Mouse (Mus musculus) liver, embryonic 16.5 days (tissue): ENCODE results near the gene Pzp. TPM values are rescaled to one million over a fixed set of nuclear protein-coding genes. Genes with fewer than 3 reads are reported as not detected.

Source experiments
- ATAC-seq: fragments of 200-750 bp; cut with Nextera tagmentation; 2 replicates; pipeline ENCODE4 v1.8.0; 2017; ENCODE audit warnings: low read depth, mild to moderate bottlenecking, moderate number of reproducible peaks, moderate library complexity
- H3K27ac ChIP-seq: fragments of 300-500 bp; sonication (generic); 2 replicates; pipeline ENCODE4 v1.5.1; 2014; ENCODE audit warnings: mild to moderate bottlenecking, low read length
- H3K27me3 ChIP-seq: fragments of 300-500 bp; sonication (generic); 2 replicates; pipeline ENCODE4 v1.6.1; 2014; ENCODE audit warnings: low read depth, low read length, mixed read lengths; ENCODE audit not compliant: control insufficient read depth, insufficient read depth
- H3K36me3 ChIP-seq: fragments of 300-500 bp; sonication (generic); 2 replicates; pipeline ENCODE4 v1.6.1; 2014; ENCODE audit warnings: mild to moderate bottlenecking; ENCODE audit not compliant: control insufficient read depth, insufficient read depth
- H3K4me1 ChIP-seq: fragments of 300-500 bp; sonication (generic); 2 replicates; pipeline ENCODE4 v1.6.1; 2014; ENCODE audit warnings: low read depth, low read length, mixed read lengths; ENCODE audit not compliant: control insufficient read depth
- H3K4me2 ChIP-seq: fragments of 300-500 bp; sonication (generic); 2 replicates; pipeline ENCODE4 v1.6.1; 2014; ENCODE audit warnings: low read depth, low read length, mixed read lengths
- H3K4me3 ChIP-seq: fragments of 300-500 bp; sonication (generic); 2 replicates; pipeline ENCODE4 v1.5.1; 2014; ENCODE audit warnings: low read depth, mild to moderate bottlenecking, low read length
- H3K9ac ChIP-seq: fragments of 300-500 bp; sonication (generic); 2 replicates; pipeline ENCODE4 v1.6.1; 2014; ENCODE audit warnings: low read depth, low read length
- H3K9me3 ChIP-seq: fragments of 300-500 bp; sonication (generic); replicated peaks from 2 replicates; pipeline ENCODE4 v1.6.1; 2016; ENCODE audit warnings: low read length; ENCODE audit not compliant: control insufficient read depth
- WGBS: fragments of 180-500 bp; shearing (Covaris S2); extraction: QIAGEN DNeasy Blood & Tissue Kit; methylation state at CpG from one replicate; pipeline ENCODE4 v1.1.7; 2014; ENCODE audit not compliant: insufficient replicate concordance; 5-methylcytosine and 5-hydroxymethylcytosine counted together
- polyA plus RNA-seq: library from polyadenylated mRNA; unstranded; fragments of >200 nt; fragmentation: Nextera tagmentation; extraction: Ambion mirVana; gene quantifications from 2 replicates; pipeline ENCODE4 v1.2.1, GENCODE M21; 2015

Gene Pzp
- polyA plus RNA-seq, 1 experiment from 2014 or later = 844 TPM

DNA sequence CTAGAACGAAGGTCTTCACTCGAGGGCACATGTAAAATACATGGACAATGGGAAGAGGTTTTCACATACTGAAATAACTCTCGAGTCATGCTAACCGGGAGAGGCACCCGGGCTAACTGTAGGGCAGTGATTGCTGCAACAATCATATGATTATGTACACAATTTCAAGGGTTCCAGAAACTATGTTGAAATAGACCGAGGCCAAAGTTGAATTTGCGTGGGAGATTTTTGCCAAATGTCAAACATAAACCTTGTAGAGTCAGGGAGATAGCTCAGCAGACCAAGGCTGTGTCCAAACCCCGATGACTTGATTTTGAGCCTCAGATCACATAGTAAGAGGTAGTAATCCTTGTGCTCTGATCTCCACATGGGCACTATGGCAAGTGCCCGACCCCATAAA, 6.2 kb upstream of the Pzp start:
- peak; percentile 73 for ATAC-seq
- no peaks in the 10 kb centered on the region for H3K36me3 ChIP-seq

DNA sequence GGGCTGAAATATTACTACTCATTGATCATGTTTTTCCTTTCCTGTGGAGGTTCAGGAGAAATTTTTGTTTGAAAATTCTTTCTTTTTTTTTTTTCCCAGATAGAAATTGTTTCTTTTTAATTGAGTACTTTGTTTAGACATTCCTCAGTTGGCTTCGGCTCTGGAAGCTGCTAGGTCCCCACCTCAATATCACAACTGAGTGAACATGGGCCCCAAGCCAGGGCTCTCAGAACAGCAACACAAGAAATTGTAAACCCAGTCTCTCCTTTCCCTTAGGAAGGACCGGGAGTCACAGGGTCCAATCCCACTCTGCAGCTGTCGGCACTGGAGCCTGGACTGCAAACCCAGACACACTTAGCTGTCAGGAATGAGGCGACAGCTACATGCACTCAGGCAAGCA, 2.0 kb upstream of the Pzp start:
- no peak overlapping the region for H3K9ac ChIP-seq
- H3K9me3 ChIP-seq = no peaks in the 10 kb centered on the region
- WGBS = 61% methylated on average over 4 of the region's 4 CpGs
- H3K27ac ChIP-seq = no peak overlapping the region
- no peak overlapping the region for H3K4me3 ChIP-seq
- no peaks in the 10 kb centered on the region for H3K4me1 ChIP-seq
- no peaks in the 10 kb centered on the region for H3K27me3 ChIP-seq
- H3K4me2 ChIP-seq = no peak overlapping the region
- H3K36me3 ChIP-seq = no peaks in the 10 kb centered on the region
- ATAC-seq = no peak

More for the DNA sequence above, 6.2 kb upstream of the Pzp start:
- no peaks in the 10 kb centered on the region for H3K27me3 ChIP-seq
- H3K9ac ChIP-seq = no peak overlapping the region
- H3K27ac ChIP-seq = peak overlapping the region; percentile 74
- H3K4me2 ChIP-seq = no peak overlapping the region
- no peaks in the 10 kb centered on the region for H3K9me3 ChIP-seq
- no peak overlapping the region for H3K4me3 ChIP-seq
- H3K4me1 ChIP-seq = no peaks in the 10 kb centered on the region; the same call in 1 of the 2 replicates
- 58% methylated on average over 9 of the region's 9 CpGs for WGBS

DNA sequence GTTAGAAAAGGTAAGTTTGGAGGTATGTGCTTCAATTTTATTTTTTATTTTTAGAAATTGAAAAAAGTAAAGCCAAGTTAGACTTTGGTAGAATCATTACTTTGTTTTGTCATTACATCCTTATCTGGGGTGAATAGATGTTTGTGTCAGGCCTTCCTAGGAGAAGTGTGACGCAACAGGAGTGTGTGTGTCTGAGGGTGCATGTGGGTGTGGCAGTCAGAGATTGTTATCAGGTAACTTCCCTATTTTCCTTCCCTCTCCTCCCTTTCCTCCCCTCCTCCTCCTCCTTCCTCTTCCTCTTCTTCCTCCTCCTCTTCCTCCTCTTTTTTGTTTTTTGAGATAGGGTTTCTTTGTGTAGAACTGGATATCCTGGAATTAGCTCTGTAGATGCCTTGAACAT, 590 bp upstream of the Pzp start:
- no peaks in the 10 kb centered on the region for H3K9me3 ChIP-seq
- H3K9ac ChIP-seq = no peak overlapping the region
- H3K36me3 ChIP-seq = no peaks in the 10 kb centered on the region
- 13% methylated on average over 1 of the region's 1 CpGs for WGBS
- H3K4me2 ChIP-seq = no peak overlapping the region; the same call in 1 of the 2 replicates
- H3K4me3 ChIP-seq = no peak overlapping the region
- peak overlapping the region; percentile 69 for H3K27ac ChIP-seq
- no peaks in the 10 kb centered on the region for H3K4me1 ChIP-seq
- 0 out of 2 replicates have a peak, but pooled peaks have one; percentile 56 for ATAC-seq
- H3K27me3 ChIP-seq = no peaks in the 10 kb centered on the region

DNA sequence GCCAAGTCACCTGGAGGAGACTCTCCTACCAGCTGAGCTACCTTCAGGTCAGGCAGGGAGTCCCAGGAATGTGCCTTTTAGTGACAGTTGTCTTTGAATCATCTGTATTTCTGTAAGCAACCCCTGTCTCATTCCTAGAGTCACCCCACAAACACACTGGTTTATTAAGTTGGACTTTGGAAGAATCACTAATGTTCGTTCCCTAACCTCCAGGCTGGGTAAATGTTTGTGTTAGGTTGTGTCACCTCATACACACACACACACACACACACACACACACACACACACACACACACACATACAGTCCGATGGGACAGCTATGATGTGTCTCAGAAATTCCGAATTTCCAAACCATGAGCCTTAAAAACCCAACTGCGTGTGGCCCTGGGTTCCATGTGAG, 719 bp downstream of the Pzp start:
- no peaks in the 10 kb centered on the region for H3K9me3 ChIP-seq
- 52% methylated on average over 4 of the region's 4 CpGs for whole genome bisulfite sequencing
- peak overlapping the region; percentile 79 for H3K27ac ChIP-seq
- H3K4me3 ChIP-seq = peak overlapping the region; percentile 45
- H3K4me2 ChIP-seq = no peak overlapping the region
- no peaks in the 10 kb centered on the region for H3K27me3 ChIP-seq
- H3K36me3 ChIP-seq = no peaks in the 10 kb centered on the region
- ATAC-seq = peak; percentile 77
- H3K9ac ChIP-seq = no peak overlapping the region
- H3K4me1 ChIP-seq = no peaks in the 10 kb centered on the region

DNA sequence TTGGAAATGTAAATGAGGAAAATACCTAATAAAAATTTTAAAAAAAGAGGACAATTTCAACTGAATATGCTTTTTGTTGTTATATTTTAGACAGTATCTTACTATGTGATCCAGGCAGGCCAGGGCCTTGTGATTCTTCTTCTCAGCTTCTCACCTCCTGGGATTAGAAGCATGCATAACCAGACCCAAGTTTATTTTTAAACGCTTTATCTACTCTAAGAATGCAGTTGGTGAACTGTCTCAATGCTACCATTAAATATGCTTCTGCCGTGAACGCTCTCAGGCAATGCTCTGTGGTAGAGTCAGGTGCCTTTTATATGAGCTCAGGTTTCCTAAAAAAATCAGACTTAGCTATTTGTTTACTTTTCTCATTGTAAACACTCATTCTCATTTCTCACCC, 3.2 kb downstream of the Pzp start:
- Histone ChIP-seq H3K27me3 (no peaks in the 10 kb centered on the region), H3K27ac (no peak overlapping the region), H3K4me1 (no peaks in the 10 kb centered on the region), H3K9ac (no peak overlapping the region), H3K4me2 (no peak overlapping the region), H3K36me3 (no peaks in the 10 kb centered on the region), H3K9me3 (no peaks in the 10 kb centered on the region), H3K4me3 (no peak overlapping the region)
- 74% methylated on average over 3 of the region's 3 CpGs for WGBS
- no peak for ATAC-seq

DNA sequence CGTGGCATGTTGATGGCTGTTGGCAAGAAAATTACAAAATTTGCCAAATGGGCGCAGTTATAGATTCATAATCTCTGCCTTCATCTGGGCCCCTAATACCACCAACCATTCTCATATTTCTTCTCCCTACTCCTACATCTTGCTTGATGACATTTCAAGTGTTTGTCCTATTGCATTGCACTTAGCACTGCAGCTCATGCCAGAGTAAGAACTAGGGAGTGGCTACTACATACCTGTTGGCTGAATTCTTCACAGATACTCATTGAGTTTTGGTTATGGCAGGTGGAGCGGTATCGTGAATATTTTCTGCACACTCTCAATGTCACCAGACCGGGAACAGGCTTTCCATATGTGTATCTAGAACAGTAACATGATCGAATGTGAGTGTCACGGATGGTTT, 7.4 kb downstream of the Pzp start:
- H3K9ac ChIP-seq = no peak overlapping the region
- no peak for ATAC-seq
- no peaks in the 10 kb centered on the region for H3K9me3 ChIP-seq
- no peak overlapping the region for H3K4me2 ChIP-seq
- H3K36me3 ChIP-seq = no peaks in the 10 kb centered on the region
- whole genome bisulfite sequencing = 73% methylated on average over 7 of the region's 7 CpGs
- no peaks in the 10 kb centered on the region for H3K4me1 ChIP-seq
- no peaks in the 10 kb centered on the region for H3K27me3 ChIP-seq
- no peak overlapping the region for H3K4me3 ChIP-seq
- H3K27ac ChIP-seq = no peak overlapping the region

DNA sequence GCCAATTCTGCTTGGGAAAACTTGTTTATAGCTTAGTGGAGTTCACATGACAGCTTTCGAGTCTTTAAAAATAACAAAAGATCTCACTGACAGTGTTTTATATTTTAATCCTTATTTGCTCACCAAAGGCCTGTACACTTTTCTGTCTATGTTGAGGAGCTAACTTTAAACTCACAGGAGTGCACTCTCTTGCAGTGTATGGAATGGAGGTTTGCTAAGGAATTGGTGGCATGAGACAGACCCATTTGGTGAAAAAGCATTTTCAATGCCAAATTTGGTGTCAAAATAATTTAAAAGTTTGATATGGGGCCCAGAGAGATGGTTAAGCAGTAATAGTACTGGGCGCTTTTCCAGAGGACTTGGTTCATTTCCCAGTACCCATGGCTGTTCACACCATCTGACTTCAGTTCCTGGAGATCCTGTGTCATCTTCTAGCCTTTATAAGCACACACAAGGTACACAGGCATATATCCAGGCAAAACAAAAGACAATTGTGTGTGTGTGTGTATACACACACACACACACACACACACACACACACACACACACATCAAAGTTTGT, 20.8 kb downstream of the Pzp start:
- H3K4me3 ChIP-seq = no peak overlapping the region
- 57% methylated on average over 2 of the region's 2 CpGs for WGBS
- no peaks in the 10 kb centered on the region for H3K36me3 ChIP-seq
- ATAC-seq = no peak
- H3K9me3 ChIP-seq = no peaks in the 10 kb centered on the region
- no peak overlapping the region for H3K27ac ChIP-seq
- no peaks in the 10 kb centered on the region for H3K27me3 ChIP-seq
- no peak overlapping the region for H3K9ac ChIP-seq
- H3K4me1 ChIP-seq = no peaks in the 10 kb centered on the region
- H3K4me2 ChIP-seq = no peak overlapping the region

DNA sequence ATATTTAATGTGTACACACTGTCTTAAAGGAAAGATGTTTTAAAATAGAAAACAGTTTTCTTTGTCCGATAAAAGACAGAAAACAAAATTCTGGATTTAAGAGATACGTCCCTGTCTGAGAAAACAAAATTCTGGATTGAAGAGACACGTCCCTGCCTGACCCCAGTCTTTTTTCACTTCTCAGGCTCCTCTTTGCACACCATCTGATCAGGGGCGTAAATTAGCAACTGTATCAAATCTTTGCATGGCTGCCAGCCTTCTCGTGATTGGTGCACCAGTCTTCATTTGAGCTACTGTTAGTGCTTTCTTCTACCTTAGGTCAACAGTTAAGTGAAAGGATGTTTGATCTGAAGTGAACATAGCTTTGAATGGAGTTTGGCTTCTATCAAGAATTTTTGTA, 21.8 kb downstream of the Pzp start:
- H3K27ac ChIP-seq = no peak overlapping the region
- no peak overlapping the region for H3K4me3 ChIP-seq
- no peaks in the 10 kb centered on the region for H3K4me1 ChIP-seq
- H3K4me2 ChIP-seq = no peak overlapping the region
- H3K9ac ChIP-seq = no peak overlapping the region
- H3K36me3 ChIP-seq = no peaks in the 10 kb centered on the region
- WGBS = 58% methylated on average over 5 of the region's 5 CpGs
- no peaks in the 10 kb centered on the region for H3K9me3 ChIP-seq
- H3K27me3 ChIP-seq = no peaks in the 10 kb centered on the region
- no peak for ATAC-seq

DNA sequence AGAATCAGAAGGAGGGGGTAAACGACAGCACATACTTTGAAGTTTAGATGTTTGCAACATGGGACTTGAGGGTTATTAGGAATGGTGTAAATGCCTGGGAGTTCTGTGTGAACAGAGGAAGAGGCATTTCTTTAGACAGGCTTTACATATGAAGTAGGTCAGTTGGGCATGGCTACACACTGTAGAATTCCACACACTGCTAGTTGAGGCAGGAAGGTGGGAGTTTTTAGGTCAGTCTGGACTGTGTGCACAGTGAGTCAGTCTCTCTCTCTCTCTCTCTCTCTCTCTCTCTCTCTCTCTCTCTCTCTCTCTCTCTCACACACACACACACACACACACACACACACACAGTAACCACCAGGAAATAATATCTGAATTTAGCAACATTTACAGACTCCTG, 31.2 kb downstream of the Pzp start:
- no peak overlapping the region for H3K27ac ChIP-seq
- no peaks in the 10 kb centered on the region for H3K4me1 ChIP-seq
- no peak overlapping the region for H3K9ac ChIP-seq
- 0 out of 2 replicates have a peak, but pooled peaks cover 3% of the 10 kb centered on the region for H3K36me3 ChIP-seq
- H3K4me3 ChIP-seq = no peak overlapping the region
- WGBS = 35% methylated on average over 1 of the region's 1 CpGs
- H3K27me3 ChIP-seq = no peaks in the 10 kb centered on the region
- ATAC-seq = no peak
- no peaks in the 10 kb centered on the region for H3K9me3 ChIP-seq
- no peak overlapping the region for H3K4me2 ChIP-seq
